Mouse (Mus musculus) lung, adult 2 months (tissue): Measurements from ENCODE around the gene Bpifb5. TPM values are rescaled to one million over a fixed set of nuclear protein-coding genes. Genes with fewer than 3 reads are reported as not detected.

ENCODE experiments used
- DNase-seq: peaks from one replicate; pipeline ENCODE4 v3.0.0; 2022
- H3K4me1 ChIP-seq: fragments of 200-500 bp; 2 replicates; pipeline ENCODE4 v1.6.1; 2011; ENCODE audit warnings: low read length; ENCODE audit not compliant: control insufficient read depth, insufficient read depth
- H3K4me3 ChIP-seq: fragments of 200-500 bp; replicated peaks from 2 replicates; pipeline ENCODE3; 2011; ENCODE audit warnings: low read depth, mild to moderate bottlenecking, control low read depth, low read length; ENCODE audit errors: extremely low read depth
- CTCF ChIP-seq: fragments of 200-500 bp; IDR thresholded peaks from 2 replicates; pipeline ENCODE4 v1.5.1; 2011; ENCODE audit warnings: mild to moderate bottlenecking, low read length, control low read depth; ENCODE audit not compliant: insufficient read depth
- POLR2A ChIP-seq: fragments of 200-500 bp; IDR thresholded peaks from 2 replicates; pipeline ENCODE4 v1.6.1; 2011; ENCODE audit warnings: low read depth, mild to moderate bottlenecking, control low read depth, low read length, borderline replicate concordance; ENCODE audit errors: extremely low read depth
- WGBS: fragments of 180-500 bp; shearing (Covaris S2); methylation state at CpG from one replicate; pipeline ENCODE4 v1.1.7; 2018; 5-methylcytosine and 5-hydroxymethylcytosine counted together
- polyA plus RNA-seq: library from polyadenylated mRNA; depleted of rRNA; stranded (reverse); fragments of >200 nt; gene quantifications from 2 replicates; pipeline ENCODE4 v1.2.3, GENCODE M21; 2012

Gene Bpifb5
- polyA plus RNA-seq, 1 experiment = 7.2 TPM

GRCm38 (mm10) chr2:154193994-154194504, 29.5 kb upstream of the Bpifb5 start:
- DNase-seq = no peak
- TF ChIP-seq POLR2A = no peak
- TF ChIP-seq CTCF = no peak
- WGBS = 67% methylated on average over 5 of the region's 5 CpGs
- Histone ChIP-seq H3K4me3 (no peak overlapping the region), H3K4me1 (no peaks in the 10 kb centered on the region)

GRCm38 (mm10) chr2:154197036-154197435, 26.5 kb upstream of the Bpifb5 start:
- DNase-seq = no peak
- H3K4me1 ChIP-seq = no peaks in the 10 kb centered on the region
- H3K4me3 ChIP-seq = no peak overlapping the region
- WGBS = 86% methylated on average over 9 of the region's 9 CpGs
- TF ChIP-seq POLR2A (no peak), CTCF (no peak)

GRCm38 (mm10) chr2:154204630-154205029, 18.9 kb upstream of the Bpifb5 start:
- DNase-seq = no peak
- 89% methylated on average over 4 of the region's 4 CpGs for WGBS
- Histone ChIP-seq H3K4me1 (no peaks in the 10 kb centered on the region), H3K4me3 (no peak overlapping the region)
- TF ChIP-seq CTCF = no peak
- TF ChIP-seq POLR2A = no peak

- DNase-seq = peak; percentile 46
- no peak for TF ChIP-seq POLR2A
- peak; percentile 75 for TF ChIP-seq CTCF
- no peaks in the 10 kb centered on the region for H3K4me1 ChIP-seq
- WGBS = 38% methylated on average over 7 of the region's 7 CpGs
- no peak overlapping the region for H3K4me3 ChIP-seq
Measured at GRCm38 (mm10) chr2:154206908-154207307, 16.6 kb upstream of the Bpifb5 start.

- peak; percentile 32; the same call in 1 of the 2 replicates for TF ChIP-seq CTCF
- no peak for TF ChIP-seq POLR2A
- WGBS = 4% methylated on average over 3 of the region's 3 CpGs
- H3K4me3 ChIP-seq = no peak overlapping the region
- H3K4me1 ChIP-seq = no peaks in the 10 kb centered on the region
- DNase-seq = no peak
Measured at GRCm38 (mm10) chr2:154209112-154209511, 14.4 kb upstream of the Bpifb5 start.

- WGBS = 48% methylated on average over 1 of the region's 1 CpGs
- Histone ChIP-seq H3K4me3 (no peak overlapping the region), H3K4me1 (no peaks in the 10 kb centered on the region)
- DNase-seq = no peak
- TF ChIP-seq CTCF = no peak
- no peak for TF ChIP-seq POLR2A
Measured at GRCm38 (mm10) chr2:154211121-154211520, 12.4 kb upstream of the Bpifb5 start.

GRCm38 (mm10) chr2:154211881-154212280, 11.7 kb upstream of the Bpifb5 start:
- DNase-seq = no peak
- no peak overlapping the region for H3K4me3 ChIP-seq
- 87% methylated on average over 4 of the region's 4 CpGs for WGBS
- no peaks in the 10 kb centered on the region for H3K4me1 ChIP-seq
- TF ChIP-seq CTCF (no peak), POLR2A (no peak)

GRCm38 (mm10) chr2:154215191-154215590, 8.4 kb upstream of the Bpifb5 start:
- Histone ChIP-seq H3K4me1 (no peaks in the 10 kb centered on the region), H3K4me3 (no peak overlapping the region)
- 9% methylated on average over 5 of the region's 5 CpGs for WGBS
- TF ChIP-seq CTCF (peak; percentile 86), POLR2A (no peak)
- peak; percentile 76 for DNase-seq

- TF ChIP-seq POLR2A (no peak), CTCF (no peak)
- H3K4me3 ChIP-seq = no peak overlapping the region
- 70% methylated on average over 5 of the region's 5 CpGs for WGBS
- peaks cover 10% of the 10 kb centered on the region; the same call in 1 of the 2 replicates for H3K4me1 ChIP-seq
- DNase-seq = no peak
Measured at GRCm38 (mm10) chr2:154219950-154220349, 3.6 kb upstream of the Bpifb5 start.

GRCm38 (mm10) chr2:154223917-154224273, 353 bp downstream of the Bpifb5 start:
- Histone ChIP-seq H3K4me3 (no peak overlapping the region), H3K4me1 (peaks cover 10% of the 10 kb centered on the region; the same call in 1 of the 2 replicates)
- WGBS = 49% methylated on average over 2 of the region's 2 CpGs
- TF ChIP-seq CTCF (no peak), POLR2A (no peak)
- no peak for DNase-seq

- TF ChIP-seq POLR2A (no peak), CTCF (no peak)
- WGBS = 63% methylated on average over 4 of the region's 4 CpGs
- peaks cover 10% of the 10 kb centered on the region; the same call in 1 of the 2 replicates for H3K4me1 ChIP-seq
- no peak for DNase-seq
- no peak overlapping the region for H3K4me3 ChIP-seq
Measured at GRCm38 (mm10) chr2:154226991-154227390, 3.4 kb downstream of the Bpifb5 start.

- Histone ChIP-seq H3K4me3 (no peak overlapping the region), H3K4me1 (peaks cover 7% of the 10 kb centered on the region; the same call in 1 of the 2 replicates)
- 71% methylated on average over 5 of the region's 5 CpGs for WGBS
- no peak for TF ChIP-seq CTCF
- no peak for TF ChIP-seq POLR2A
- no peak for DNase-seq
Measured at GRCm38 (mm10) chr2:154227830-154228229, 4.3 kb downstream of the Bpifb5 start.
